Mouse (Mus musculus) MEL (cell line): ENCODE results near the gene Hpd.

ENCODE experiments used
- CTCF ChIP-seq, 3 experiments: IDR thresholded peaks in 2 of 3; conservative IDR thresholded peaks in 1 of 3; 2 replicates each; pipeline ENCODE4 v1.5.1; 2011 to 2012; ENCODE audit warnings: low read length in 3 of 3, low read depth in 2 of 3, mild to moderate bottlenecking in 2 of 3, improper control_type of control experiment in 1 of 3, inconsistent platforms in 1 of 3, mixed read lengths in 1 of 3, moderate library complexity in 1 of 3; ENCODE audit not compliant: control insufficient read depth in 1 of 3, insufficient read depth in 1 of 3, poor library complexity in 1 of 3, severe bottlenecking in 1 of 3
- GATA1 ChIP-seq: IDR thresholded peaks from 2 replicates; pipeline ENCODE4 v1.6.1; 2011; ENCODE audit warnings: low read depth, low read length, improper control_type of control experiment
- HCFC1 ChIP-seq: IDR thresholded peaks from 2 replicates; pipeline ENCODE4 v1.6.1; 2012; ENCODE audit warnings: low read depth, mild to moderate bottlenecking, inconsistent platforms, low read length, improper control_type of control experiment, moderate library complexity
- NRF1 ChIP-seq: IDR thresholded peaks from 2 replicates; pipeline ENCODE4 v1.6.1; 2014; ENCODE audit warnings: low read depth, mild to moderate bottlenecking, inconsistent platforms, low read length, improper control_type of control experiment, moderate library complexity; ENCODE audit not compliant: poor library complexity, insufficient read depth, severe bottlenecking
- POLR2AphosphoS2 ChIP-seq: IDR thresholded peaks from 2 replicates; pipeline ENCODE4 v1.6.1; 2011; ENCODE audit warnings: low read length, improper control_type of control experiment
- TAL1 ChIP-seq: IDR thresholded peaks from 2 replicates; pipeline ENCODE4 v1.6.1; 2012; ENCODE audit warnings: mild to moderate bottlenecking, inconsistent platforms, low read length, moderate library complexity, mixed read lengths
- TCF12 ChIP-seq: IDR thresholded peaks from 2 replicates; pipeline ENCODE4 v1.6.1; 2014; ENCODE audit warnings: low read depth, mild to moderate bottlenecking, inconsistent platforms, low read length, improper control_type of control experiment, moderate library complexity
- ZC3H11A ChIP-seq: IDR thresholded peaks from 2 replicates; pipeline ENCODE4 v1.6.1; 2012; ENCODE audit warnings: low read depth, mild to moderate bottlenecking, inconsistent platforms, low read length, improper control_type of control experiment
- ZKSCAN1 ChIP-seq: IDR thresholded peaks from 2 replicates; pipeline ENCODE4 v1.6.1; 2012; ENCODE audit warnings: low read depth, mild to moderate bottlenecking, inconsistent platforms, low read length, improper control_type of control experiment, moderate library complexity

DNA sequence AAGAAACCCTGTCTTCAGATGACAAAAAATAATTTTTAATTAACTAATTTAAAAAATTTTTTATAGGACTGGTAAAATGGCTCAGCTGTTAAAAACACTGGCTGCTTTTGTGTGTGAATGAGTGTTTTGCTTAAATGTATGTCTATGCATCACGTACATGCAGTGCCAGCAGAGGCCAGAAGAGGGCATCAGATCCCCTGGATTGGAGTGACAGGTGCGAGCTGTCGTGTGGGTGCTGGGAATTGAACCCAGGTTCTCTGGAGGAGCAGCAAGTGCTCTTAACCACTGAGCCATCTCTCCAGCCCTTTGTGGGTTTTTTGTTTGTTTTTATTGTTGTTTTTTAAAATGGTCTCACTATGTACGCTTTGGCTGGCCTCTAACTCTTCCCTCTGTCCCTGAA, 60.3 kb downstream of the Hpd start:
- TF ChIP-seq CTCF (IDR thresholded peaks at IDR 0.05 in 2 of 3, conservative IDR thresholded peaks at IDR 0.05 in 1 of 3; ENCODE audit: control insufficient read depth in 1 of 3, insufficient read depth in 1 of 3, low read depth in 2 of 3, low read length in 3 of 3, poor library complexity in 1 of 3, severe bottlenecking in 1 of 3) = peak; percentile 62 to 78 (median 70)
- TF ChIP-seq ZC3H11A = peak; percentile 67
- no peak for TF ChIP-seq POLR2AphosphoS2
- TF ChIP-seq TCF12 = no peak
- TF ChIP-seq HCFC1 = no peak
- TF ChIP-seq NRF1 = no peak
- TF ChIP-seq GATA1 = no peak
- no peak for TF ChIP-seq TAL1
- TF ChIP-seq ZKSCAN1 = no peak
